Mouse (Mus musculus) heart, embryonic 14.5 days (tissue): Measurements from ENCODE around the gene Foxo4. TPM values are rescaled to one million over a fixed set of nuclear protein-coding genes. Genes with fewer than 3 reads are reported as not detected.

Experiments used
- polyA plus RNA-seq: library from polyadenylated mRNA; unstranded; fragments of >200 nt; fragmentation: Nextera tagmentation; extraction: Ambion mirVana; gene quantifications from 2 replicates; pipeline ENCODE4 v1.2.1, GENCODE M21; 2014

Foxo4 gene
- polyA plus RNA-seq, 1 experiment from 2014 or later = 2.3 TPM

Other genes with a start within 250 kb of the Foxo4 start
- 0.15 and 0.63 TPM in 2 replicates for gene Tex11, start 194.9 kb upstream of the Foxo4 start, polyA plus RNA-seq
- 0.67 and 1.0 TPM in 2 replicates for gene Slc7a3, start 168.5 kb upstream of the Foxo4 start, polyA plus RNA-seq
- 33.3 and 34.4 TPM in 2 replicates for gene Snx12, start 32.0 kb upstream of the Foxo4 start, polyA plus RNA-seq
- gene Gm614, start 9.5 kb downstream of the Foxo4 start, polyA plus RNA-seq = not detected in 2 replicates
- 16.7 and 18.0 TPM in 2 replicates for gene Il2rg, start 13.7 kb downstream of the Foxo4 start, polyA plus RNA-seq
- gene Gm20489, start 14.5 kb downstream of the Foxo4 start, polyA plus RNA-seq = not detected in 2 replicates
- 25.9 and 29.2 TPM in 2 replicates for gene Med12, start 19.5 kb downstream of the Foxo4 start, polyA plus RNA-seq
- gene Nlgn3, start 44.6 kb downstream of the Foxo4 start, polyA plus RNA-seq = 2.5 and 2.9 TPM in 2 replicates
- not detected in 2 replicates for gene Gjb1, start 121.8 kb downstream of the Foxo4 start, polyA plus RNA-seq
- gene Zmym3, start 166.3 kb downstream of the Foxo4 start, polyA plus RNA-seq = 22.8 and 26.4 TPM in 2 replicates
- gene Nono, start 174.8 kb downstream of the Foxo4 start, polyA plus RNA-seq = 223 and 243 TPM in 2 replicates
- gene Itgb1bp2, start 194.6 kb downstream of the Foxo4 start, polyA plus RNA-seq = 84.4 and 93.9 TPM in 2 replicates